Mouse (Mus musculus): ENCODE measurements around the gene Polr1a.

Gene Polr1a
- long read RNA-seq, experiment 1, partial matches to known transcripts: 12 of 16 reads
- long read RNA-seq, experiment 1, other reads (novel, unspliced or antisense): 4 of 16 reads
- long read RNA-seq, experiment 2, partial matches to known transcripts: 9 of 14 reads
- long read RNA-seq, experiment 2, other reads (novel, unspliced or antisense): 5 of 14 reads

DNA sequence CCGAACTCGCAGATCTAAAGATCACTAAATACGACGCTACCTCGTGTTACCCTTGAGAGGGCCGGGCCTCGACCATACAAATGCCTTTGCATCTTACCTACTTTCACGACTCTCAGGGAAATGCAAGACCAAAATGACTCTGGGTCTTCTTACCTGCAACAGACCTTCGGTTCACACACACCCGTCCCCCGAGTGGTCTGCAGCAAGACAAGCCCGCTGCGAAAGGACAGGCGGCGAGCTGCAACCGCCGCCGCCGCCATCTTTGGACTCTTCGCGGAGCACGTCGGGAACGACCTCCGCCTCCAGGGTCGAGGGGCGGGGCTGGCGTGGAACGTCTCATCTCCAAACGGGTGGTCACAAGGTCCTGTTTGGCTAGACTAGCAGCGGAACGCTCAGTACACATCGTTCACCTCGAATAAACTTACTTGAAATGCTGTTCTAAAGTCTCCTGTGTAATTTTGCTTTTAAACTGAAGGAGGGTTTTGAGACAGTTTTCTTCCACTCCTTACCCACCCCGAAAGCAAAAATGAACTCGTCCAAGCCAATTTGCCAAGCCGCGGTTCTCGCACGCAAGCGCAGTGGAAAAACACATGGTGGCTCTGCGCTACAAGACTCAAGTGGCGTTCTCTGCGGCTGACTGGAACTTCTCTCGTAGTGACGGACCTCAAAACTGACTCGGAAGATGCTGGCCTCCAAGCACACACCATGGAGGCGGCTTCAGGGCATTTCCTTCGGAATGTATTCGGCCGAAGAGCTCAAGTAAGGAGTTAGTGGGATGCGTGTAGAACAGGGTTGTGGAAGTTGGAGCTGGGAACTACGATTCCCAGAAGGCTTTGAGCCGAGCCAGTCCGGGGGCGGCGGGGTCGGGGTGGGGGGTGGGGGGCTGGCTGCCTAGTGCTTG, at the start of gene Polr1a, which contains the start of gene Ptcd3:
Gene Polr1a, plus strand, starts transcription at position 573 of the 901 bp plus-strand sequence.
Gene Ptcd3, minus strand, starts transcription at position 270 of the 901 bp plus-strand sequence.
- intact Hi-C loops (cut with DNase I): no loop called here

DNA sequence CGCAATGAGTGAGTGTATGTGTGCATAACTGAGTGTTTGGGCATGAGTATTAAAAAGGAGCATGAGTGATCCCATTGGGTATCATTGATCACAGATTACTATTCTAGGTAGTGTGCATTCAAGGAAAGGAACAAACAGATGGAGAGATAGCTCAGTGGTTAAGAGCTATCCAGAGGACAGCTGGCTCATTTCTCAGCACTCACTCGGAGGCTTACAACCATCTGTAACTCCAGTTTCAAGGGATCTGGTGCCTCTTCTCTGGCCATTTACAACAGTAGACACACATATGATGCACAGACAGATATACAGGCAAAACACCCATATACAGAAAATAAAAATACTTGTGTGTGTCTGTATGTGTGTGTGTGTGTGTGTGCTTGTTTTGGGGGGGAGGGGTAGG, 41.1 kb upstream of the Polr1a start:
- intact Hi-C loops (cut with DNase I): loop anchor here (5.0 kb wide), 1 partner anchor 300 kb away; no protein-coding TSS in a partner anchor

DNA sequence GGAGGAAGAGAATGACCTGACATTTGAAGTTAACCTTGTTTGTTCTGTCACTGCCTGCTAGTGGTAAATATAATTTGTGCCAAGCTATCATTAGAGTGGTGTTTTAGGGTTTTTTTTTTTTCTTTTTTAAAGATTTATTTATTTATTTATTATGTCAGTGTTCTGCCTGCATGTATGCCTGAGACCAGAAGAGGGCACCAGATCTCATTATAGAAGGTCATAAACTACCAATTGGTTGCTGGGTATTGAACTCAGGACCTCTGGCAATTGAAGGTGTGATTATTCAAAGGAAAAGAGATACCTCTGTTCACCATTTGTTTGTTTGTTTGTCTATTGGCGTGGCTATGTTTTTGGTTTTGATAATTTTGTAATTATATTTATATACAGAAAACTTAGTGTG, 40.0 kb upstream of the Polr1a start:
- intact Hi-C loops (cut with DNase I): loop anchor here (5.0 kb wide), 1 partner anchor 298 kb away; no protein-coding TSS in a partner anchor

DNA sequence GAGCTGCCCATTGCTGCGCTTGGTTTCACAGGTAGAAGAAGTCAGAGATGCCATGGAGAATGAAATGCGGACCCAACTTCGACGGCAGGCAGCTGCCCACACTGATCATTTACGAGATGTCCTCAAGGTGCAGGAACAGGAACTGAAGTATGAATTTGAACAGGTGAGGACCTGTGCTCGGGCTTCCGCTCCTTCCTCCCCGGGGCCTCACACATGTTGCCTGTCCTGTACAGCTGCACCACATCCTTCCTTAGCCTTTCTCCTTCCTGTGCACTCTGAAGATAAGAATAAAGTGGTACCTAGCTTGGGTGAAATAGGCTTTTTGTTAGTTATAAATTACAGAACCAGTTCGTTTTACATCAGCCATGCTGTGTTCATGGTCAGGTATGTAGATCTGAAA, 37.5 kb upstream of the Polr1a start:
- intact Hi-C loops (cut with DNase I): no loop called here

DNA sequence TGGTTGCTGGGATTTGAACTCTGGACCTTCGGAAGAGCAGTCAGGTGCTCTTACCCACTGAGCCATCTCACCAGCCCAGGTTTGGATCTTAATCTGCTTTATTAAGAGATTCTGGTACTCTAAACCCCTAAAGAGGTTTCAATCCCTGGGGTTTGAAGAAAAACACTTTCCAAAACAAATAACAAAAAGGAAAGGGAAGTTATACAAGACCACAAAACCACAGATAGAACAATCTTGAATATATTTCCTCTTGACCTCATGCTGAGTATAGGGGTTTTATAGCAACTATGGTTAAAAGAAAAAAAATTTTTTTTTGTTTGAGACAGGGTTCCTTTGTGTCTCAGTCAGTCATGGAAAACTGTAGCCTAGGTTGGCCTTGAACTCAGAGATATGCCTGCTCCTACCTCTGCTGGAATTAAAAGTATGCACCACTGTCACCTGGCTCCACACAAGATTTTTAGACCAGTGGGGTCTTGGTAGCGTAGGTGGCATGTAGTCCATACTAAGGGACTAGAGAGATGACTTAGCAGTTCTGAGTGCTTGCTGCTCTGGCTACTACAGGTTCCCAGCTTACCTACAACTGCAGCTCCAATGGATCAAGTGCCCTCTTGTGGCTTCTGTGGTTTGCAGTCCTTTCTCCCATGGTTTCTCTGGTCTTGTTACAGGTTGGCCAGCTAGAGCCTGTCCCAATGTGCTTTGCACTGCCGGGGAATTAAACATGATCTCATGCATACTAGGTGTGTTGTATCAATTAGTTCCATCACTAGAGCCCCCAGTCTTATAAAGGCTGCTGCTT, 30.7 kb upstream of the Polr1a start:
- intact Hi-C loops (cut with DNase I): no loop called here

DNA sequence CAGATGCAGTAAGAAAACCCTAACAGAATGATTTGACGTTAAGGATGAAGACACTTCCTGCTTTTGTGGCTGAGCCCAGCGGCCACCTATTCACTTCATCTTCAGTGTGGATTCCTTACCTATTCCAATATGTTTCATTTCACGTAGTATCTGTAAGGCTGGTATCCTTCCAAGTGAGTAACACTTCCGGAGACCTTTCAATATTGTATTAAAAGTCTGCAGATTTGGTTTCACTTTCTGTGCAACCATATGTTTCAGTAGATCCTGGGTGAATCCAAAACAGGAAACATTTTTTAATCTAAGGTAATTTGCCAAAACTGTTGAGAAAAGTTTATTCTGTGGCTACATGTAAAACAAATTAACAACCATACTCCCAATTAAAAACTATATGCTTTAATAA, 15.6 kb upstream of the Polr1a start:
- intact Hi-C loops (cut with DNase I): loop anchor here (10.0 kb wide), 1 partner anchor 278 kb away; no protein-coding TSS in a partner anchor

DNA sequence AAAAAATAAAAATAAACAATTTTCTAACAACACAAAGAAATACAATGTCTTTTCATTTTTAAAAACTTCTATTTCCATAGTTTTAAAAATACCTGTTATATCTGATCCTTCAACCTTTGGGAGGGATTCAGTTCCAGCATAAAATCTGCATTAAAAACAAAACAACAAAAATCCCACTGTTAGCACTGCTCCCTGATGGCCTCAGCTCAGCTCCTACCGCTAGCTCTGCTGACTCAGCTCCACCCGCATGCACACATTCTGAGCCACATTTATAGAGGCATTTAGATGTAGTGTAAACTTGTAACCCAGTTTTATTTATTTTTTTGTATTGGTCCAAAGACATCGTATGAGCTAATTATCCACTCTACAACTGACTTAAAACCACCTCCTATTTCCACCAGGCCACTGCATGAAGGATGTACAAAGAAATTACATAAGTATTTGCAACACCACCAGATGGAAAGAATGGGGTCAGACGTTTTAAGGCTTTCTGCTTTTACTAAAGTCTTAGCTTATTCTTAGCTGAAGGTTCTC, 1.1 kb upstream of the Polr1a start:
- intact Hi-C loops (cut with DNase I): no loop called here

DNA sequence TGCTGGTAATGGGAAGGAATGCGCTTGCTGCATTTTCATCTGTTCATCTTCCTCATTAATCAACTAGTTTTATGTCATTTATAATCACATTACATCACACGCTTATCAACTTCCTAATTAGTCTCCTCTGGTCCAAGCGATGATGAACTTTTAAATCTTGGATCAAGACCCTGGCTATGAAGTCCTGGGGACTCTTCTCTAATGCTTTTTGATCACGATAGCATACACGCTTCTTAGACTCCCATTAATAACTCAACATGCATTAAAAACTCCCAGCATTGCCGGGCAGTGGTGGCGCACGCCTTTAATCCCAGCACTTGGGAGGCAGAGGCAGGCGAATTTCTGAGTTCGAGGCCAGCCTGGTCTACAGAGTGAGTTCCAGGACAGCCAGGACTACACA, 531 bp downstream of the Polr1a start:
- intact Hi-C loops (cut with DNase I): no loop called here

DNA sequence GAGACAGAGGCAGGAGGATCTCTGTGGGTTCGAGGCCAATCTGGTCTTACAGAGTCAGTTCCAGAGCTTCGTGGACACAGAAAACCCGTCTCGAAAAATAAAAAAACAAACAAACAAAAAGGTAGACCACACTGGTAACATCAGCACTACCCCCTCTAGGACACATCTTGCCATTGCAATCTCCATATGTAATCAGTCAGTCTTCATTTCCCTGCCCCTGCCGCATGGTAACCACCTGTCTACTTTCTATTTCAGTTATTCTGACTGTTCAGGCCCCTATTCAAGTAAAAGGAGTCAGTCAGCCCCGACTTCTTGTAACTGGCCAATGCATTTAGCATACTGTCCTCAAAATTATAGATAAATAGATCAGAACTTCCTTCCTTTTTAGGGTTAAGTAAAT, 987 bp downstream of the Polr1a start:
- intact Hi-C loops (cut with DNase I): no loop called here

DNA sequence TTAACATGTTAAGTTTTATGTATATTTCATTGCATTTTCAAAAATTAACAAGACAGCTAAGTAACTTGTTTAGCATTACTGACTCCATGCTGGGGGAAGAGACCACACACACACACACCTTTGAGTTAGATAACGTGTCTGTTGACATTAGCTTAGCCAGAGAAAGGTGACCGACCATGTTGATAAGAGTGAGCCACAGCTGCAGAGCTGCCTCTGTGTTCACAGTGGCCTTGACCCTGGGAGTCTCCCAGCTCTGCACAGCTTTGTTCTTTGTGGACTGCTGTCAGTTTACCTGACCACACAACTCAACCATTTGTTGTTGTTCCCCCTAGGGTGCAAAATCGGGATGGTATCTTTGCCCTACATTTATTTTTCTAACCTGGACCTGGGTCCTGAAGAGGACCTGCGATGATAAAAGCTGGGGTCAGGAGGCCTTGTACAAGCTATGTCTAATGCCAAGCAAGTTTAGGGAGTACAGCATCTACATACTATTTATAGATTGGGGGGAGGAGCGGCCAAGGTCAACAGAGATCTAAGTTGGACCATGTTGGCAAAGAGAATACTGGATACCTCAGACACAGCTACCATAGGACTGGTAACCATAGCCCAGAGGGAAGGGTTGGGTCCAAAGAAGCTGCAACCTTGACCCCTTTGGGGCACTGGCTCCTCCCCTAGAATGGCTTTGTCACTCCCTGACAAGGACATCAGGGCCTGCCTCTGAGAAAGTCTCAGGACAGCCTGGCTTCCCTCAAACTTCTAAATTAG, 3.0 kb downstream of the Polr1a start:
- intact Hi-C loops (cut with DNase I): no loop called here

DNA sequence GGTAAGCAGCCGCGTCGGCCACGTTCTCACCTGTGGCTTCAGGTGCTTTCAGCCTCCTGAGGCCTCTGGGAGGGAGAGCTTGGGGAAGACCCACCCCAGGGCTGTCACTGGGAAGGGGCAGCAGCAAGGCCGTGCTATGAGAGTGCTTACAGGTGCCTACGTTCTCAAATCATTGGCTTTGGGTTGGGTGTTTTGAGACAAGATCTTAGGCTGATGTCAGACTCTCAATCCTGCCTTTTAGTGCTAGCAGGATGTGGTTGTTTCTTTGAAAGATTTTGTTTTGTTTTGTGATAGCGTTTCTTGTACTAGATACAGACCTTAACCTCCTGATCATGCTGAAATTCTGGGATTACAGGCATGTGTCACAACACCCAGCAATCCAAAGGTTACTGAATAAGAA, 11.9 kb downstream of the Polr1a start:
- intact Hi-C loops (cut with DNase I): loop anchor here (10.0 kb wide), 1 partner anchor 344 kb away; no protein-coding TSS in a partner anchor

DNA sequence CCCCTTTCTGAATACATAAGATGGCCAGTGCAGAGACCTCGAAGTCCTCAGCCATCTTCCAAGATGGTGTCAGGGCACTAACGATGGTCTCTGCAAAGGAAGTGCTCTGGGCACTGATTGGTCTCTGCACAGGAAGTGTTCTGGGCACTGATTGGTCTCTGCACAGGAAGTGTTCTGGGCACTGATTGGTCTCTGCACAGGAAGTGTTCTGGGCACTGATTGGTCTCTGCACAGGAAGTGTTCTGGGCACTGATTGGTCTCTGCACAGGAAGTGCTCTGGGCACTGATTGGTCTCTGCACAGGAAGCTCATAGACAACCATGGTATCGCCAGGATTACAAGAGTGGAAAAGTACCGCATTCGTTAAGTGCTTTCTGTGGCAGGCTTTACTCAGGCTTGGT, 16.4 kb downstream of the Polr1a start:
- intact Hi-C loops (cut with DNase I): loop anchor here (10.0 kb wide), 1 partner anchor 340 kb away; no protein-coding TSS in a partner anchor

DNA sequence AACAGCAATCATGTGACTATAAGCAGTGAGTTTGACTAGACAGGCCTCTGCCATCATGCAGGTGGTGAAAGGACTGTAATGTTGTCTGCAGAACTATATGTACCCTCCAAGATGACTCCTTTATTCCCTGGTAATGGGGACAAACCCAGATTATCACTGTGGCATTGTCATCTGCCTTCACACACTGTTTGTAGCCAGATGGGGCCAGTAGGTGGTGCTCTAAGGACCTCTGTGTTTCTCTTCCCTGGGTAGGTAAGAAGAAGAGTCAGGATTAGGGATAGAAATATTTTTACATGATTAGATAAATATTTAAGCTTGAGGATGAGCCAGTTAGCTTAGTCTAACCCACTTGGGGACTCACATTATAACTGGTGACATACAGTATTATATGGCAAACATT, 19.1 kb downstream of the Polr1a start:
- intact Hi-C loops (cut with DNase I): loop anchor here (2.0 to 10.0 kb wide), 2 partner anchors 237 to 337 kb away; no protein-coding TSS in a partner anchor

DNA sequence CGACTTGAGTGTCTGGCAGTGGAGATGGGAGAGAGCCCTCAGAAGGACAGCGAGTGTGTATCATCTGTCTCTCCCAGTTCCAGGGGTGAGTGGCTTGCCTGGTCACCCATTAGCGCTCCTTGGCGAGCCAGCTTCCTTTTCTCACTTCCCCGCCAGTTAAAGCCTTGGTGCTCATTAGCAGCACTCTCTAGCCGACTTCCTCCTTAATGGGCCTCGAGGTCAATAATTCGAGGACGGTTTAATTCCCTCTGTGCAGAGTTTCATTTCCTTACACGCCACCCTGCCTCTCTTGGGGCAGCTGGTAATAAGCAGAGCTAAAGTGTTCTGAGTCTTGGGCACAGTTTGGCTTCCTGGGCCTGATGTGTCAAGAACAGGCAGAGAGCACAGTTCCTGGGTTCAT, 21.2 kb downstream of the Polr1a start:
- intact Hi-C loops (cut with DNase I): loop anchor here (5.0 kb wide), 1 partner anchor 167 kb away; the partner anchor contains the start of gene St3gal5

DNA sequence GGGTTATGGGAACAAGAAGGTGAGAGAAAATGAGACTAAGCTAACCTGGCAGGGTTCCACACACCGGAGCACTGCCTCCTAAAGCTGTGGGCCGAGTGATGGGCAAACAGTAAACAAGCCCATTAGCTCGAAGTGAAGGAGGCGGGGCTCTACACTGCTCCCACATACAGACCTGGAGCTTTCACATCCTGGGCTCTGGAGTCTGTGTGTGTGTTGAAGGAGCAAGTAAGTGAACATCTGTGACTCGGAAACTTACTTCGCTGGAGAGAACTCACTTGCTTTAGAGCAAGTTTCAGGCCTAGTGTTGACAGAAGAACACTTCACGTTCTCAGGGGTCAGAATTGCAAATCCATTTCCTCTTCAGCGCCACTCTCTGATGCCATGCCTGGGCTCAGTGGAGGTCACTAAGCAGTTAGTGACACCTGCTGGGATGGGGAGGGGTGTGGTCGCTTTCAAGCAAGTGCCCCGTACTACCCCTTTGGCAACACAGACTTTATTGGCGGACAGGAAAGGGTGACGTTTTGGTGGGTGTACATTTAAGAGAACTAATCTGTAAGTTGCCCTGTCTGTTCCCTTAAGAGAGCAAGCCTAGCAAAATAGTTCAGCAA, 22.1 kb downstream of the Polr1a start:
- intact Hi-C loops (cut with DNase I): loop anchor here (5.0 kb wide), 1 partner anchor 166 kb away; the partner anchor contains the start of gene St3gal5

DNA sequence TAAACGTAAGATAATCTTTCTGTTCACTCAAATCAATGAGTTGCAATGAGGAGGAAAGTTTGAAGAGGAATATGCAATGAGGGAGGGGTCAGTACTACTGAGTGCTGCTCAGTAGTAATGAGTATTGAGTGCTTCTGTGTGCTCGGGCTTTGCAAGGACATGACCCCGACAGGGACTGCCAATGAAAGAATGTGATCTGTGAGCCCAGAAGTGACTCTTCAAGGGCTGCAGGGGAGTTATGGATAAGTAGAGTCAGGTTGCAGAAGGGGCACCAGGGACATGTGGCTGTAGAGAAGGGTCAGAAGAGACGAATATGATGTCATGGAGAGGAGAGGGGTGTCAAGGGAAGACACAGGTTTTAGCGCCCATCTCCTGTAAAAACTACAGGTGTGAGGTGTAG, 23.5 kb downstream of the Polr1a start:
- intact Hi-C loops (cut with DNase I): loop anchor here (5.0 kb wide), 1 partner anchor 165 kb away; the partner anchor contains the start of gene St3gal5

DNA sequence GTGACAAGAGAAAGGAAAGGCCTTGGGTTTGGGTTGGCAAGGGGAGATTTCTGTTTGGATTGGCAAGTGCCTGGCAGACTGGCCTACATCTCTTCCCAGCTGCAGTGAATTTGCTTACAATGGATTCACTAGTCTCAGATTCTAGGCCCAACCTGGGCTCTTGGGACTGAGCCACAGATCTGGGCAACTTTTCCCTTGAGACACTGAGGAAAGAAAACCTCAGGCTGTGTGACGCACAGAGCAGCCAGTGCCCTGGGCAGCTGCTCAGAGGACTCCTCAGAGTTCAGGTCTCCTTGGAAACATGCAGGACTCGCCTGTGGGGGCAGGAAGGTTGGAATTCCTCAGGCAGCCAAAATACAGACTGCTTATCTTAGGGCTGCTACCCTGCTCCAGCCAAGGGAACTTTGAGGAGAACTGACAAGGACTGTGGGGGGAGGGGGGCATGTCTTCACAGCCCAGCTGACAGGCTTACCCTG, 25.3 kb downstream of the Polr1a start:
- intact Hi-C loops (cut with DNase I): loop anchor here (5.0 kb wide), 1 partner anchor 163 kb away; the partner anchor contains the start of gene St3gal5

DNA sequence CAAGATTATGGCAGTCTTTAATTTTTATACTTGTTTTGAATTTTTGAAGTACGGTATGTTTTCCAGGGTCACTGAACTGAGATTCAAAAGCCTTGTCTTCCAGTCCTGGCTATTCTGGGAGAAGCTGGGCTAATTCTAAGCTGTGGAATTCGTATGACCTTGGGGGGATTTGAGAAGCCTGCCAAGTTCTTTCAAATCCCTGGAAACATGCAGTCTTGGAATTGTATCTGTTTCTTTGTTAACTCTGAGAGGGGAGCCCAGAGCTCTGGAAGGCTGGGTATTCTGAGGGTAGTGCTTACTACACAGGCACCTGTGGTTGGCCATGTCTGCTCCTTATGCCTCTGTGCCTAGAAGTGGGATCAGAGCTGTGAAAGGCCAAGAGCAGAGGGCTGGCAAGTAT, 26.9 kb downstream of the Polr1a start:
- intact Hi-C loops (cut with DNase I): no loop called here

DNA sequence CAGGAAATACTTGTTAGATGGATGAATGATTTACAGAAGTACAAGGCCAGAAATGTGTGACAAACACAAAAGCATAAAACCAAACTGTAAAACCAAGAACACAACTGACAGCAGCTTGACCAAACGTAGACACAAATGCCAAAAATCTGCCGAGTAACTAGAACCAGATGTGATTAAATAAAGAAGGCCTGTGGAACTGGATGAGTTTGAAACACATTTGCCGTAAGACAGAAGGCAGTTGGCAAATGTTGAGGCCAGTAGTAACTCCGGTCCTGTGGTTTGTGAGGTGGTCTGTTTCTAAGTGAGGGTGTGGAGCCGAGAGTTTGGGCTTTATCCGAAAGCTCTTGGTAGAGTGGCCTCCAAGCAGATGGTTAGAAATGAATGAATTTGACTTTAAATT, 32.1 kb downstream of the Polr1a start:
- intact Hi-C loops (cut with DNase I): no loop called here

DNA sequence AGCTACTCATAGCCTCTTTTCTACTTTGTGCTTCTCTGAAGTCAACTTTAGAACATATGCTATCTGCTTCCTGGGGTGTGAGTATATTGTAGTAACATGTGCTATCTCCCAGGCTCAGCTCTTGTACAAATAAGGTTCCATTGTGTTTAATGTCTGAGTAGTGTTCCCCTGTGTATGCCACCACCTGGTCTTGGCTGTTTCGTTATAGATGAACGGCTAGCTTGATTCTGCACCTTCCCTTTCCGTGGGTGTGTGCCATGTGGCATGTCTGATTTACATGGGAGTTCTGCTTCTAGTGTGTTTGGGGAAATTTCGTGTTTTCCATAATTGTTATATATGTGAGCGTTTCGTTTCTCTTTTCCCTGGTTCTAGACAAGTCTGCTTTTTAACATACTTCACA, 36.2 kb downstream of the Polr1a start:
- intact Hi-C loops (cut with DNase I): no loop called here

Measured in adrenal gland (tissue).